Mouse (Mus musculus): ENCODE measurements at regions not wholly inside any gene's neighbourhood (a gene's known extent, or its start where the extent isn't known, plus 50 kb on each side); places are given as distances from the start of the nearest gene placed in this dataset.

DNA sequence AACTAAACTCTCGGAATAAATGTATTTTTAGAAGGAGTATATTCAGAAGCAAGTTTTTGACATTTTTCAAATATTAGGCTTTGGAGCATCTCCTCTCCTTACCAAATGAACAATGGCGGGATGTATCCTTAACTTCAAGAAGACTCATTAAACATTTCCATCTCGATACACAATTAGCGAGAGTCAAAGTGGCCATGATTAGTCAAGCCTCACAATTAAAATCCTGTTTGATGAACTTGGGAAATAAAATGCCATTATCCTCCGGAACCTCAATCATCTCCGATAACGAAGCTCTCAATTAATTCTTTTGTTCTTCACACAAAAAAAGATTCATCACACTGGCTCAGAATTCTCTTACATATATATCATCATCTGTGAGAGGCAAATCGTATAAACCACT is 440.8 kb upstream of the Trpc7 start:
- no peak for DNase-seq (ENCODE audit: extremely low read depth)
- dilution Hi-C loops (cut with MboI; ENCODE audit: extremely low pct_ligation_motif_present, extremely low pct_unique_long_range_greater_than_20kb, low sequenced_read_pairs) (no loop called here), in situ Hi-C loops (cut with MboI; ENCODE audit: low pct_ligation_motif_present, low pct_unique_long_range_greater_than_20kb, low sequenced_read_pairs) (no loop called here)
- TF ChIP-seq ZNF384 (IDR thresholded peaks at IDR 0.05; ENCODE audit: low read depth, low read length) (no peak), CHD2 (IDR thresholded peaks at IDR 0.05; ENCODE audit: low read length) (no peak), UBTF (IDR thresholded peaks at IDR 0.05; ENCODE audit: low read depth, low read length) (no peak), ZKSCAN1 (IDR thresholded peaks at IDR 0.05; ENCODE audit: borderline replicate concordance, low read depth, low read length) (no peak), JUN (IDR thresholded peaks at IDR 0.05; ENCODE audit: insufficient read depth, low read depth, low read length) (no peak), CHD1 (IDR thresholded peaks at IDR 0.05; ENCODE audit: low read depth, low read length) (no peak), POLR2A (IDR thresholded peaks at IDR 0.05; ENCODE audit: low read depth, low read length) (no peak)
- Histone ChIP-seq H3K9me3 (replicated peaks; ENCODE audit: low read length) (peaks cover 67% of the 10 kb centered on the region), H3K9ac (ENCODE audit: insufficient read depth, low read depth) (no peak overlapping the region), H3K4me3 (replicated peaks in 1 of 3; ENCODE audit: low read depth in 2 of 3, low read length in 2 of 3, poor library complexity in 1 of 3) (no peak overlapping the region), H3K27ac (ENCODE audit: insufficient read depth, low read depth) (no peak overlapping the region), H3K27me3 (replicated peaks) (no peaks in the 10 kb centered on the region), H3K4me2 (ENCODE audit: insufficient read depth, low read depth, poor library complexity, severe bottlenecking) (no peak overlapping the region), H3K79me2 (replicated peaks; ENCODE audit: control insufficient read depth, extremely low read depth, insufficient read depth, poor library complexity, severe bottlenecking) (no peaks in the 10 kb centered on the region), H3K36me3 (replicated peaks in 1 of 2; ENCODE audit: control insufficient read depth in 1 of 2, insufficient read depth in 1 of 2, low read length in 1 of 2) (no peaks in the 10 kb centered on the region), H3K4me1 (ENCODE audit: control insufficient read depth in 1 of 2, insufficient read depth in 2 of 2) (no peaks in the 10 kb centered on the region)

GRCm38 (mm10) chr13:57332976-57333375 is 437.2 kb upstream of the Trpc7 start:
- H3K9ac ChIP-seq (ENCODE audit: insufficient read depth, low read depth), result no peak overlapping the region
- TF ChIP-seq UBTF (IDR thresholded peaks at IDR 0.05; ENCODE audit: low read depth, low read length) (no peak), ZNF384 (IDR thresholded peaks at IDR 0.05; ENCODE audit: low read depth, low read length) (no peak), PAX5 (IDR thresholded peaks at IDR 0.05; ENCODE audit: low read length) (no peak), EP300 (IDR thresholded peaks at IDR 0.05; ENCODE audit: low read length) (no peak), ZMIZ1 (IDR thresholded peaks at IDR 0.05; ENCODE audit: low read depth, low read length) (no peak), MYC (IDR thresholded peaks at IDR 0.05; ENCODE audit: low read depth, low read length) (no peak), BHLHE40 (IDR thresholded peaks at IDR 0.05; ENCODE audit: low read depth, low read length) (no peak), NELFE (IDR thresholded peaks at IDR 0.05; ENCODE audit: low read depth, low read length) (no peak), JUN (IDR thresholded peaks at IDR 0.05; ENCODE audit: insufficient read depth, low read depth, low read length) (no peak), RAD21 (IDR thresholded peaks at IDR 0.05; ENCODE audit: low read depth, low read length) (no peak), ELF1 (IDR thresholded peaks at IDR 0.05; ENCODE audit: low read depth, low read length) (no peak), SIN3A (IDR thresholded peaks at IDR 0.05; ENCODE audit: low read length) (no peak), E2F4 (IDR thresholded peaks at IDR 0.05; ENCODE audit: insufficient replicate concordance, low read depth, low read length) (no peak), MAX (IDR thresholded peaks at IDR 0.05; ENCODE audit: low read length) (no peak), MAZ (IDR thresholded peaks at IDR 0.05; ENCODE audit: low read depth, low read length) (no peak)
- no peak overlapping the region for H3K4me2 ChIP-seq (ENCODE audit: insufficient read depth, low read depth, poor library complexity, severe bottlenecking)
- H3K9me3 ChIP-seq (replicated peaks; ENCODE audit: low read length), result peaks cover 74% of the 10 kb centered on the region
- no peaks in the 10 kb centered on the region for H3K27me3 ChIP-seq (replicated peaks)
- H3K27ac ChIP-seq (ENCODE audit: insufficient read depth, low read depth), result no peak overlapping the region
- DNase-seq (ENCODE audit: extremely low read depth), result no peak
- H3K36me3 ChIP-seq (replicated peaks in 1 of 2; ENCODE audit: control insufficient read depth in 1 of 2, insufficient read depth in 1 of 2, low read length in 1 of 2), result no peaks in the 10 kb centered on the region
- no peaks in the 10 kb centered on the region for H3K79me2 ChIP-seq (replicated peaks; ENCODE audit: control insufficient read depth, extremely low read depth, insufficient read depth, poor library complexity, severe bottlenecking)
- no peak overlapping the region for H3K4me3 ChIP-seq (replicated peaks in 1 of 3; ENCODE audit: low read depth in 2 of 3, low read length in 2 of 3, poor library complexity in 1 of 3)
- dilution Hi-C loops (cut with MboI; ENCODE audit: extremely low pct_ligation_motif_present, extremely low pct_unique_long_range_greater_than_20kb, low sequenced_read_pairs), result no loop called here
- H3K4me1 ChIP-seq (ENCODE audit: control insufficient read depth in 1 of 2, insufficient read depth in 2 of 2), result no peaks in the 10 kb centered on the region
- in situ Hi-C loops (cut with MboI; ENCODE audit: low pct_ligation_motif_present, low pct_unique_long_range_greater_than_20kb, low sequenced_read_pairs), result no loop called here

Measured in CH12.LX (cell line).